Mouse (Mus musculus): ENCODE measurements around the gene Klhl40. TPM values are rescaled to one million over a fixed set of nuclear protein-coding genes. Genes with fewer than 3 reads are reported as not detected.

Klhl40 gene
- polyA plus RNA-seq, 1 experiment from 2014 or later: not detected

DNA sequence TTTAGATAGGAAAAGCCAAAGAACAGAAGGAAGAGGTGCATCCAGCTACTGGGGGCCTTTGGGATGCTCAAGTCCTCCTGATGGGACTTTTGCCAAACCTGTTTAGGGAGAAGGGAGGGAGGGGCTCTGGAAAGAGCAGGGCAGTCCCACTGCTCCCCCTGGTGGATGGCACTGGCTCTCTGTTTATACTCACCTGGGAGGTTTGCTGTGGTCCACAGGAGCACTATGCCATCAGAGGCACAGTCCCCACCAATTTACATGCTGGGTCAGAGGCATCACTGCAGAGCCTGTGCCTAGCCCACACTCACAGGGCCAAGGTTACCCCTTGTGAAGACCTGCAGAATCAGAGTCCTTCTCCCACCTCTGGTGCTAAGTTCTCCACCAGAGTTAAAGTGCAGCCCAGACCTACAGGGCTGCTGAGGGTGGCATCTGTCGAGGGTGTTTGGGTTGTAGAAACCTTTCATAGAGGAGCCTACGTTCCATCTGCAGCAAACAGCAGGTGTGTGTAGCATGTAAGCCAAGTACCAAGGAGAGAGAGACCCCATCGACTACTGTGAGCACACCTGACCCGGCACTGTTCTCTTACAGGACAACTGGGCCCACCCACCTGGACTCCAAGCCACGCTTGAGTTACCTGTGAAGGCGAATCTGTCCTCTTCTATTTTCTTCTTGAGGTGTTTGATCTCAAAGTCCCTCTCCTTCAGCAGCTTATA lies 53.0 kb downstream of the Klhl40 start:
- WGBS: 80% methylated on average over 6 of the region's 6 CpGs
- peak; percentile 48 for DNase-seq (ENCODE audit: low spot score)
- Histone ChIP-seq H3K27ac (no peak overlapping the region), H3K9me3 (replicated peaks; ENCODE audit: low read length) (no peaks in the 10 kb centered on the region), H3K27me3 (ENCODE audit: insufficient read depth, low read length) (no peaks in the 10 kb centered on the region), H3K4me3 (replicated peaks; ENCODE audit: low read depth, low read length) (no peak overlapping the region), H3K4me1 (replicated peaks; ENCODE audit: insufficient read depth, low read length) (no peaks in the 10 kb centered on the region), H3K4me2 (ENCODE audit: low read length) (no peak overlapping the region), H3K9ac (ENCODE audit: low read depth, low read length) (no peak overlapping the region), H3K36me3 (ENCODE audit: insufficient read depth, low read length) (no peaks in the 10 kb centered on the region)
- TF ChIP-seq CTCF (IDR thresholded peaks at IDR 0.05; ENCODE audit: low read depth): peak; percentile 69
- ATAC-seq (replicated peaks; ENCODE audit: low FRiP score, low read depth): no peak

GRCm38 (mm10) chr9:121830956-121831293 lies 53.5 kb downstream of the Klhl40 start:
- H3K27me3 ChIP-seq (ENCODE audit: insufficient read depth, low read length): no peaks in the 10 kb centered on the region
- H3K4me2 ChIP-seq (ENCODE audit: low read length): no peak overlapping the region
- H3K9me3 ChIP-seq (replicated peaks; ENCODE audit: low read length): no peaks in the 10 kb centered on the region
- no peak overlapping the region for H3K4me3 ChIP-seq (replicated peaks; ENCODE audit: low read depth, low read length)
- H3K27ac ChIP-seq: no peak overlapping the region
- H3K4me1 ChIP-seq (replicated peaks; ENCODE audit: insufficient read depth, low read length): no peaks in the 10 kb centered on the region
- WGBS: 30% methylated on average over 6 of the region's 6 CpGs
- no peaks in the 10 kb centered on the region for H3K36me3 ChIP-seq (ENCODE audit: insufficient read depth, low read length)
- H3K9ac ChIP-seq (ENCODE audit: low read depth, low read length): no peak overlapping the region
- 0 out of 2 replicates have a peak, but pooled peaks have one; percentile 19 for ATAC-seq (replicated peaks; ENCODE audit: low FRiP score, low read depth)
- TF ChIP-seq CTCF (IDR thresholded peaks at IDR 0.05; ENCODE audit: low read depth): peak; percentile 88
- peak; percentile 85 for DNase-seq (ENCODE audit: low spot score)

Other genes with a start within 250 kb of the Klhl40 start
- gene Lyzl4, start 135.5 kb upstream of the Klhl40 start, polyA plus RNA-seq (2015; fragmentation: Nextera tagmentation; extraction: Ambion mirVana): 0.28 TPM in 1 of 2 replicates, not detected in the other
- 0.13 and 0.17 TPM in 2 replicates for gene Vipr1, start 134.9 kb upstream of the Klhl40 start, polyA plus RNA-seq (2015; fragmentation: Nextera tagmentation; extraction: Ambion mirVana)
- gene Sec22c, start 72.1 kb upstream of the Klhl40 start, polyA plus RNA-seq (2015; fragmentation: Nextera tagmentation; extraction: Ambion mirVana): 7.4 and 8.1 TPM in 2 replicates
- gene Ss18l2, start 67.3 kb upstream of the Klhl40 start, polyA plus RNA-seq (2015; fragmentation: Nextera tagmentation; extraction: Ambion mirVana): 176 and 194 TPM in 2 replicates
- gene Nktr, start 58.4 kb upstream of the Klhl40 start, polyA plus RNA-seq (2015; fragmentation: Nextera tagmentation; extraction: Ambion mirVana): 42.8 and 44.7 TPM in 2 replicates
- gene Zfp651, start 18.3 kb upstream of the Klhl40 start, polyA plus RNA-seq (2015; fragmentation: Nextera tagmentation; extraction: Ambion mirVana): 13.6 and 14.4 TPM in 2 replicates
- gene Hhatl, start 14.9 kb downstream of the Klhl40 start, polyA plus RNA-seq (2015; fragmentation: Nextera tagmentation; extraction: Ambion mirVana): 0.11 and 0.42 TPM in 2 replicates
- 0.23 and 0.25 TPM in 2 replicates for gene Ccdc13, start 61.9 kb downstream of the Klhl40 start, polyA plus RNA-seq (2015; fragmentation: Nextera tagmentation; extraction: Ambion mirVana)
- 148 and 151 TPM in 2 replicates for gene Higd1a, start 80.8 kb downstream of the Klhl40 start, polyA plus RNA-seq (2015; fragmentation: Nextera tagmentation; extraction: Ambion mirVana)
- gene Ackr2, start 120.7 kb downstream of the Klhl40 start, polyA plus RNA-seq (2015; fragmentation: Nextera tagmentation; extraction: Ambion mirVana): 0.79 and 0.97 TPM in 2 replicates
- gene Cyp8b1, start 138.7 kb downstream of the Klhl40 start, polyA plus RNA-seq (2015; fragmentation: Nextera tagmentation; extraction: Ambion mirVana): not detected in 2 replicates
- gene Fam198a, start 173.4 kb downstream of the Klhl40 start, polyA plus RNA-seq (2015; fragmentation: Nextera tagmentation; extraction: Ambion mirVana): 0.37 and 0.50 TPM in 2 replicates
- 12.6 and 13.0 TPM in 2 replicates for gene Pomgnt2, start 219.5 kb downstream of the Klhl40 start, polyA plus RNA-seq (2015; fragmentation: Nextera tagmentation; extraction: Ambion mirVana)